Mouse (Mus musculus): ENCODE data around the gene Ces1a. TPM values are rescaled to one million over a fixed set of nuclear protein-coding genes. Genes with fewer than 3 reads are reported as not detected.

Gene Ces1a
- polyA plus RNA-seq, 1 experiment = not detected

- Histone ChIP-seq H3K4me1 (ENCODE audit: control insufficient read depth, insufficient read depth, insufficient read length, low read length) (no peaks in the 10 kb centered on the region), H3K27ac (replicated peaks; ENCODE audit: low read depth, low read length) (no peak overlapping the region), H3K4me3 (ENCODE audit: insufficient read depth, low read depth, low read length) (no peak overlapping the region)
Measured at GRCm38 (mm10) chr8:93030664-93031063, 17.3 kb downstream of the Ces1a start.

GRCm38 (mm10) chr8:93021738-93022137 lies 26.3 kb downstream of the Ces1a start:
- H3K4me3 ChIP-seq (ENCODE audit: insufficient read depth, low read depth, low read length) = no peak overlapping the region
- H3K4me1 ChIP-seq (ENCODE audit: control insufficient read depth, insufficient read depth, insufficient read length, low read length) = no peaks in the 10 kb centered on the region
- H3K27ac ChIP-seq (replicated peaks; ENCODE audit: low read depth, low read length) = no peak overlapping the region

- Histone ChIP-seq H3K4me1 (ENCODE audit: control insufficient read depth, insufficient read depth, insufficient read length, low read length) (no peaks in the 10 kb centered on the region), H3K4me3 (ENCODE audit: insufficient read depth, low read depth, low read length) (no peak overlapping the region), H3K27ac (replicated peaks; ENCODE audit: low read depth, low read length) (no peak overlapping the region)
Measured at GRCm38 (mm10) chr8:93014300-93014699, 33.7 kb downstream of the Ces1a start.

GRCm38 (mm10) chr8:93012226-93012625 lies 35.8 kb downstream of the Ces1a start:
- Histone ChIP-seq H3K4me3 (ENCODE audit: insufficient read depth, low read depth, low read length) (no peak overlapping the region), H3K27ac (replicated peaks; ENCODE audit: low read depth, low read length) (no peak overlapping the region), H3K4me1 (ENCODE audit: control insufficient read depth, insufficient read depth, insufficient read length, low read length) (no peaks in the 10 kb centered on the region)

- no peak overlapping the region for H3K27ac ChIP-seq (replicated peaks; ENCODE audit: low read depth, low read length)
- no peak overlapping the region for H3K4me3 ChIP-seq (ENCODE audit: insufficient read depth, low read depth, low read length)
- H3K4me1 ChIP-seq (ENCODE audit: control insufficient read depth, insufficient read depth, insufficient read length, low read length) = no peaks in the 10 kb centered on the region
Measured at GRCm38 (mm10) chr8:93011439-93011838, 36.6 kb downstream of the Ces1a start.

- Histone ChIP-seq H3K27ac (replicated peaks; ENCODE audit: low read depth, low read length) (no peak overlapping the region), H3K4me3 (ENCODE audit: insufficient read depth, low read depth, low read length) (no peak overlapping the region), H3K4me1 (ENCODE audit: control insufficient read depth, insufficient read depth, insufficient read length, low read length) (no peaks in the 10 kb centered on the region)
Measured at GRCm38 (mm10) chr8:93010286-93010685, 37.7 kb downstream of the Ces1a start.

- H3K4me1 ChIP-seq (ENCODE audit: control insufficient read depth, insufficient read depth, insufficient read length, low read length) = no peaks in the 10 kb centered on the region
- H3K4me3 ChIP-seq (ENCODE audit: insufficient read depth, low read depth, low read length) = no peak overlapping the region
- H3K27ac ChIP-seq (replicated peaks; ENCODE audit: low read depth, low read length) = no peak overlapping the region
Measured at GRCm38 (mm10) chr8:92998600-92998999, 49.4 kb downstream of the Ces1a start.

GRCm38 (mm10) chr8:92996840-92997239 lies 51.2 kb downstream of the Ces1a start:
- no peak overlapping the region for H3K27ac ChIP-seq (replicated peaks; ENCODE audit: low read depth, low read length)
- no peaks in the 10 kb centered on the region for H3K4me1 ChIP-seq (ENCODE audit: control insufficient read depth, insufficient read depth, insufficient read length, low read length)
- H3K4me3 ChIP-seq (ENCODE audit: insufficient read depth, low read depth, low read length) = no peak overlapping the region

- H3K4me1 ChIP-seq (ENCODE audit: control insufficient read depth, insufficient read depth, insufficient read length, low read length) = no peaks in the 10 kb centered on the region
- no peak overlapping the region for H3K27ac ChIP-seq (replicated peaks; ENCODE audit: low read depth, low read length)
- H3K4me3 ChIP-seq (ENCODE audit: insufficient read depth, low read depth, low read length) = no peak overlapping the region
Measured at GRCm38 (mm10) chr8:92984376-92984775, 63.6 kb downstream of the Ces1a start.

- no peak overlapping the region for H3K4me3 ChIP-seq (ENCODE audit: insufficient read depth, low read depth, low read length)
- H3K4me1 ChIP-seq (ENCODE audit: control insufficient read depth, insufficient read depth, insufficient read length, low read length) = no peaks in the 10 kb centered on the region
- H3K27ac ChIP-seq (replicated peaks; ENCODE audit: low read depth, low read length) = no peak overlapping the region
Measured at GRCm38 (mm10) chr8:92982491-92982890, 65.5 kb downstream of the Ces1a start.

- no peak overlapping the region for H3K27ac ChIP-seq (replicated peaks; ENCODE audit: low read depth, low read length)
- H3K4me3 ChIP-seq (ENCODE audit: insufficient read depth, low read depth, low read length) = no peak overlapping the region
- peaks cover 2% of the 10 kb centered on the region for H3K4me1 ChIP-seq (ENCODE audit: control insufficient read depth, insufficient read depth, insufficient read length, low read length)
Measured at GRCm38 (mm10) chr8:92976656-92977055, 71.3 kb downstream of the Ces1a start.

GRCm38 (mm10) chr8:92972949-92973348 lies 75.0 kb downstream of the Ces1a start:
- Histone ChIP-seq H3K4me3 (ENCODE audit: insufficient read depth, low read depth, low read length) (no peak overlapping the region), H3K4me1 (ENCODE audit: control insufficient read depth, insufficient read depth, insufficient read length, low read length) (peaks cover 2% of the 10 kb centered on the region), H3K27ac (replicated peaks; ENCODE audit: low read depth, low read length) (no peak overlapping the region)

Other genes starting within 250 kb of the Ces1a start
- gene Mmp2, start 220.9 kb downstream of the Ces1a start, polyA plus RNA-seq (2012; ENCODE audit: insufficient read depth, insufficient read length, missing spikeins) = 27.7 and 35.5 TPM in 2 replicates
- 0.92 and 1.4 TPM in 2 replicates for gene Lpcat2, start 192.9 kb downstream of the Ces1a start, polyA plus RNA-seq (2012; ENCODE audit: insufficient read depth, insufficient read length, missing spikeins)
- not detected in 2 replicates for gene Capns2, start 146.8 kb downstream of the Ces1a start, polyA plus RNA-seq (2012; ENCODE audit: insufficient read depth, insufficient read length, missing spikeins)
- not detected in 2 replicates for gene Slc6a2, start 88.1 kb downstream of the Ces1a start, polyA plus RNA-seq (2012; ENCODE audit: insufficient read depth, insufficient read length, missing spikeins)
- gene Ces1b, start 31.8 kb upstream of the Ces1a start, polyA plus RNA-seq (2012; ENCODE audit: insufficient read depth, insufficient read length, missing spikeins) = not detected in 2 replicates
- 0.75 TPM in 1 of 2 replicates, not detected in the other for gene Ces1c, start 83.1 kb upstream of the Ces1a start, polyA plus RNA-seq (2012; ENCODE audit: insufficient read depth, insufficient read length, missing spikeins)
- gene Ces1d, start 149.6 kb upstream of the Ces1a start, polyA plus RNA-seq (2012; ENCODE audit: insufficient read depth, insufficient read length, missing spikeins) = 911 and 1,049 TPM in 2 replicates
- gene Ces1e, start 181.4 kb upstream of the Ces1a start, polyA plus RNA-seq (2012; ENCODE audit: insufficient read depth, insufficient read length, missing spikeins) = not detected in 2 replicates
- gene Ces1f, start 231.6 kb upstream of the Ces1a start, polyA plus RNA-seq (2012; ENCODE audit: insufficient read depth, insufficient read length, missing spikeins) = 56.1 and 58.5 TPM in 2 replicates